Mouse (Mus musculus) gastrocnemius, adult 18-20 months (tissue): ENCODE data around the gene Zfp825. TPM values are rescaled to one million over a fixed set of nuclear protein-coding genes. Genes with fewer than 3 reads are reported as not detected.
"Not testable (repeated sequence)": the region's sequence is repeated elsewhere in the genome, so short reads cannot be mapped to it uniquely, and the experiment has no call there.

Source experiments
- DNase-seq: peaks from one replicate; pipeline ENCODE4 v3.0.0; 2021; ENCODE audit warnings: low spot score
- long read RNA-seq, 2 experiments: library from polyadenylated mRNA; stranded (forward); transcript quantifications; one replicate each; pipeline ENCODE4 v2.0.0; 2021
- total RNA-seq, 2 experiments: library from RNA; stranded (reverse); gene quantifications; 2 replicates each; pipeline ENCODE4 v1.2.3; 2021

Zfp825 gene
- total RNA-seq, result 1 to 10 TPM; 6.5 to 6.6 TPM
- long read RNA-seq, experiment 1, transcript Zfp825-203 (5 exons, 1,549 nt), result major isoform, 6 of 8 reads
- long read RNA-seq, experiment 1, partial matches to known transcripts, result 0 of 8 reads
- long read RNA-seq, experiment 1, other reads (novel, unspliced or antisense), result 1 of 8 reads
- long read RNA-seq, experiment 2, partial matches to known transcripts, result 0 of 9 reads
- long read RNA-seq, experiment 2, other reads (novel, unspliced or antisense), result 4 of 9 reads

DNA sequence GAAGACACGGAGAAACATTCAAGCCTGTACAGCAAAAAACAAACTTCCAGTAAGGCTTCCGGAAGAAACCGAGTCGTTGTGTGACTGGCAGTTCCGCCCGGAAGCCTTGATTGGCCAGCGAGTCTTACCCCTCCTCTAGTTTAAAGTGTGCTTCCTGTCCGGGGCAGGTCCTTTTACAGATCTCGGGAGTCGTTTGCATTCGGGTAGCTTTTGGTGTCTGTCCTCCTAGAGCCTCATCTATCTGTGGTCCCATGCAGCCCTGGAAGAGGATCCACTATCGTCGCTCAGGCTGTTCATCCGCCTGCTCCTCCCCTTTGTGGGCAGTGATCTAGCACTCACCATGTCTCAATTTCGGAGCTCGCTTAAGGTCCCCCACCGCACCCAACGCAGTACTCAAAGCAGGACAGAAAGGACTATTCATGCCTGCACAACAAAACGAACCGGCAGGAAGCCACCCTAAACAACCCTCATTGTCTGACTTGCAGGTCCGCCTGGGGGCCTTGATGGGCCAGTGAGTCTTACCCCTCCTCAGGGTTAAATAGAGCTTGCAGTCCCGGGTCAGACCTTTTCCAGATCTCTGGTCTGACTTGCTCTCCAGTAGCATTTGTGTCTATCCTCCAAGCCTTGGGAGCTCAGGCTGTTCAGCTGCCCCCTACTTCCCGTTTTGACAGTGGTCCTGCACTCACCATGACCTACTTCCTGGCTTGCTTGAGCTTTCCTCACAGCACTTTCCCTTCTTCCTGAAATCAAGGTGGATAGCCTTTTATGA lies at the start of gene Zfp825:
Gene Zfp825, minus strand, starts transcription at position 82 of the 769 bp plus-strand sequence.
- peak; percentile 64 for DNase-seq

DNA sequence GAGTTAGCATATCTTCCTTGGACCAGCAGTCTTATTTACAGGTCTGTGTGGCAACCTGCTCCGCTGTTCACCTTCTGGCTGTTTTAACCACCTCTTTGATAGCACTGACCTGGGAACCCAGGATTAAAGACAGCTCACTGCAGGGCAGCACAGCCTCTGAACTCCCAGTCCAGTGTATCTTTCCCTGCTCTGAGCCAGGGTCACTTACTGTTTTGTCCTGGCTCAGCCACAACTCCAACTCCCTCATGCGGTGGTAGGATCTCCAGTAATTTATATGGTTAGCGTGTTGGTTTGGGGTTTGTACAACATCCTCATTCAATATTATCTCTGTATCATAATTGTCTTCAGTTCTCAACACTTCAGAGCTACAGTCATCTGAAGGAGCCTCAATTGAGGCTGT lies 41.6 kb upstream of the Zfp825 start:
- DNase-seq, result not testable (repeated sequence)

DNA sequence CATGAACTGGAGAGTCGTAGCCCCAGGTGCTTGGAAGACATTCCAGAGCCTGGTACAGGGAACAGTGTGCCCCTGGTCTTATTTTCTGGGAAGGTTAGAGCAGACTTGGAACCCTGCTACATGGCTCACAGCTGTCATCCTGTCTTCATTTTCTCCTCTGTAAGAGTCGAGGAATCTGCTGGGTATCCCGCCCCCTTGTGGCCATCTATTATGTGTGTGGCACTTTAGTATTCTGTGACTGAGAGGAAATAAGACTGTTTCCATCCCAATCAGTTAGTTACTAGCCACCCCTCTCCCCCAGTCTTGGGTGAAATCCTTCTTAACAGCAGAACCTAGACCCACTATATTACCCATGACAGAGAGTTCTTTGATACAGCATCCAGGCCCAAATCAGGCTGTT lies 41.1 kb upstream of the Zfp825 start:
- peak; percentile 44 for DNase-seq

DNA sequence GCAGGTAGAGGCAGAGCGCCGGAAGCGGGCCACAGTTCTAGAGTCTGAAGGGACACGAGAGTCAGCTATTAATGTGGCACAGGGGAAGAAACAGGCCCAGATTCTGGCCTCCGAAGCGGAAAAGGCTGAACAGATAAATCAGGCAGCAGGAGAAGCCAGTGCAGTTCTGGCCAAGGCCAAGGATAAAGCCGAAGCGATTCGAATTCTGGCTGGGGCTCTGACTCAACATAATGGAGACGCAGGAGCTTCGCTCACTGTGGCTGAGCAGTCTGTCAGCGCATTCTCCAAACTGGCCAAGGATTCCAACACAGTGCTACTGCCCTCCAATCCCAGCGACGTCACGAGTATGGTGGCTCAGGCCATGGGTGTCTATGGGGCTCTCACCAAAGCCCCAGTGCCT lies 40.3 kb upstream of the Zfp825 start:
- DNase-seq, result no peak

DNA sequence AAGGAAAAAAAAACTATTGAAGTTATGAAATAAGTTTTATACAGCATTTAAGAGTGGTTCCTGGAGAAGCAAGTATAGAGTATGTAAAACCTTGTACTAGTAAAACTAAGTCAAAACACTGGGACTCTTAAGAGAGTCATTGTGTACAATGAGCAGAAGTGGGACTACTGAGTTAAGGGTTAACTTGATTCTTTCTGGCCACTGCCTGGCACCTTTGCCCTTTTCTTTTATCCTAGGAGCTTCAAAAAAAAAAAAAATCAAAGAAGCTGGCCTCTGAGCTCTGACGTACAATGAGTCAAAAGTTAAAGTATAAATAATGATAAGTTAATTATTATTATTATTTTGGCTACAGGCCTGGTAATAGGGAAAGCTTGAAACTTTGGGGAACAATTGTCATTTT lies 37.5 kb upstream of the Zfp825 start:
- DNase-seq, result not testable (repeated sequence)

DNA sequence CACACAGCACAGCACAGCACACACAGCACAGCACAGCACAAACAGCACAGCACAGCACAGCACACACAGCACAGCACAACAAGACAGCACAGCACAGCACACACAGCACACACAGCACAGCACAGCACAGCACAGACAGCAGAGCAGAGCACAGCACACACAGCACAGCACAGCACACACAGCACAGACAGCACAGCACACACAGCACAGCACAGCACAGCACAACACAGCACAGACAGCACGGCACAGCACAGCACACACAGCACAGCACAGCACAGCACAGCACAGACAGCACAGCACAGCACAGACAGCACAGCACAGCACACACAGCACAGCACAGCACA lies 35.6 kb upstream of the Zfp825 start:
- not testable (repeated sequence) for DNase-seq

DNA sequence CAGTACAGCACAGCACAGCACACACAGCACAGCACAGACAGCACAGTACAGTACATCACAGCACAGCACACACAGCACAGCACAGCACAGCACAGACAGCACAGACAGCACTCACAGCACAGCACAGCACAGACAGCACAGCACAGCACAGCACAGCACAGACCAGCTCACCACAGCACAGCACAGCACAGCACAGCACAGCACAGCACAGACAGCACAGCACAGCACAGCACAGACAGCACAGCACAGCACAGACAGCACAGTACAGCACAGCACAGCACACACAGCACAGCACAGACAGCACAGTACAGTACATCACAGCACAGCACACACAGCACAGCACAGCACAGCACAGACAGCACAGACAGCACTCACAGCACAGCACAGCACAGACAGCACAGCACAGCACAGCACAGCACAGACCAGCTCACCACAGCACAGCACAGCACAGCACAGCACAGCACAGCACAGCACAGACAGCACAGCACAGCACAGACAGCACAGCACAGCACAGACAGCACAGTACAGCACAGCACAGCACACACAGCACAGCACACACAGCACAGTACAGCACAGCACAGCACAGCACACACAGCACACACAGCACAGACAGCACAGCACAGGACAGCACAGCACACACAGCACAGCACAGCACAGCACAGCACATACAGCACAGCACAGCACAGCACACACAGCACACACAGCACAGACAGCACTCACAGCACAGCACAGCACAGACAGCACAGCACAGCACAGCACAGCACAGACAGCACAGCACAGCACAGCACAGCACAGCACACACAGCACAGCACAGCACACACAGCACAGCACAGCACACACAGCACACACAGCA lies 35.0 kb upstream of the Zfp825 start:
- DNase-seq, result not testable (repeated sequence)

DNA sequence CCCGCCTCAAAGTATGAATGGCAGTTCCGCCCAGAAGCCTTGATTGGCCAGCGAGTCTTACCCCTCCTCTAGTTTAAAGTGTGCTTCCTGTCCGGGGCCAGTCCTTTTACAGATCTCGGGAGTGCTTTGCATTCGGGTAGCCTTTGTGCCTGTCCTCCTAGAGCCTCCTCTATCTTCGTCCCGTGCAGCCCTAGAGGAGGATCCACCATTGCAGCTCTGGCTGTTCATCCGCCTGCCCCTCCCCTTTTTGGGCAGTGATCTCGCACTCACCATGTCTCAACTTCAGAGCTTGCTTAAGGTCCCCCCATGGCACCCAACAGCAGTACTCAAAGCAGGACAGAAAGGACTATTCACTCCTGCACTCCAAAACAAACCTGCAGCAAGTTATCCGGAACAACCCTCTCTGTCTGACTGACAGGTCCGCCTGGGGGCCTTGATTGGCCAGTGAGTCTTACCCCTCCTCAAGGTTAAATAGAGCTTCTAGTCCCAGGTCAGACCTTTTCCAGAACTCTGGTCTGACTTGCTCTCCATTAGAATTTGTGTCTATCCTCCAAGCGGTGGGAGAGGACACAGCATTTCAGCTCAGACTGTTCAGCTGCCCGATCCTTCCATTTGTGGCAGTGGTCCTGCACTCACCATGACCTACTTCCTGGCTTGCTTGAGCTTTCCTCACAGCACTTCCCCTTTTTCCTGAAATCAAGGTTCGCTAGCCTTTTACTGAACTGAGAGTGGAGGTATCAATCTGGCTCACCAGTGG lies 28.9 kb upstream of the Zfp825 start:
- DNase-seq, result peak; percentile 78

DNA sequence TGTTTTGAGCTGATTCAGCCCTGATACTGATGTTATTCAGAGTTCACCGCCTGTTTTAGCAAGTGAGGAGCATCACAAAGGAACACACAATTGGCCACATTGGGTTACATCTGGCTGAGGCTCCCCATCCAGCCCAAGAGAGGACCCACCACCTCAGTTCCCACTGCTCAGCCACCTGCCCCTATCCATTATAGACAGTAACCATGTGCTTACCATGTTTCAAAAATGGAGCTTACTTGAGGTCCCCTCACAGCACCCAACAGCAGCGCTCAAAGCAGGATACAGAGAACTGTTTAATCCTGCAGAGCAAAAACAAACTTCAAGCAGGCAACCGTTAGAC lies 28.3 kb upstream of the Zfp825 start:
- DNase-seq, result not testable (repeated sequence)

DNA sequence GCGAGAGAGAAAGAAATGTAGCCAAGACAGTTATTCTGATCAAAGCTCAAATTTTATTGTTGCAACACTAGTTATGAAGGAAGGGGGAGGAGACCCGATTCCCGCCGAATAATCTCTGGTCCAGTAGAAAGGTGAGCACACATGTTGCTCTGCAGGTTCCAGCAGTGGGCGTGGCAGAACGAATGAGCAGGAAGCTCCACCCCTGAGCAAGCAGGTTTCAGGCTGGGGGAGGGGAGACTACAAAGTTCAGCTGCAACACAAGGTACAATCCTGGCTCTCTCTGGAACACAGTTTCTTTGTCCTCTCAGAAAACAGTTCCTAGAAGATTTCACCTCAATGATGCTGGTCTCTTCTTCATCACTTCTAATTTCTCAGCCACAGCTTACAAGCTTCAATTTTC lies 14.2 kb upstream of the Zfp825 start:
- DNase-seq, result not testable (repeated sequence)

DNA sequence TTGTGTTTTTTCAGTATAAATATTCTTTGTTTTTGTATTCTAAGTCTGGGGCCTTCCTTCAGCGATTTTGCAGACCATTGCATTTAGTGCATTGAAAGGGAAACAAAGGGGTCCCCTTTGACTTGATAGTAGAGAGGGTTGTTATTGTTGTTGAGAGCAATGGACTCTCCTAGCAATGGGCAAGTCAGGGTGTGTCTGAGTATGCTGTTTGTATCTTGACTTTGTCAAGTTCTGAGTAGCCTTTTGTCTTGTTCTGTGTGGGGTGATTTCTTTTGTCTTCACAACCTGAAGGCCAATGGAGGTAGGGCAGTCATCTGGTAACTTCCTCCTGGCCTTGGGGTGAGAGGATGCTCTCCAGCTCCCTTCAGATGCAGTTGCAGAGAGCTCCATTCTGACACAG lies 9.1 kb upstream of the Zfp825 start:
- DNase-seq, result not testable (repeated sequence)

DNA sequence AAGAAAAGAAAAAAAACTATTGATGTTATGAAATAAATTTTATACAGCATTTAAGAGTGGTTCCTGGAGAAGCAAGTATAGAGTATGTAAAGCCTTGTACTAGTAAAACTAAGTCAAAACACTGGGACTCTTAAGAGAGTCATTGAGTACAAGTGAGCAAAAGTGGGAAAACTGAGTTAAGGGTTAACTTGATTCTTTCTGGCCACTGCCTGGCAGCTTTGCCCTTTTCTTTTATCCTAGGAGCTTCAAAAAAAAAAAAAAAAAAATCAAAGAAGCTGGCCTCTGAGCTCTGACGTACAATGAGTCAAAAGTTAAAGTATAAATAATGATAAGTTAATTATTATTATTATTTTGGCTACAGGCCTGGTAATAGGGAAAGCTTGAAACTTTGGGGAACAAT lies 5.9 kb upstream of the Zfp825 start:
- DNase-seq, result not testable (repeated sequence)

DNA sequence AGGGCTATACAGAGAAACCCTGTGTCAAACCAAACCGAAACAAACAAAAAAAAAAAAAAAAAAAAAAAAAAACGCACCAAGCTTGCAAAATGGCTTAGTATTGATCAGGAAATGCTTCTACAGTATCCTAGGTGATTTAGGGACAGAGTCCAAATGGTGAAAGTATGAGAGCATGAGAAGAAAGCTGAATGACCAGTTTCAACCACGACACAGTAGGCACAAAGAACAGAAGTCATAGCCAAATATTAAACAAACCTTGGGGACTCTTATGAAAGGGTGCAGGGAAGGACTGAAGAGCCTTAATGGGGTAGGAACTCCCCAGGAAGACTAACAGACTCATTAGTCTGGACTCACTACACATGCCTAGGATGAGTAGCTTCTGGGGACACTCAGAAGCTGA lies 9.5 kb downstream of the Zfp825 start:
- not testable (repeated sequence) for DNase-seq

DNA sequence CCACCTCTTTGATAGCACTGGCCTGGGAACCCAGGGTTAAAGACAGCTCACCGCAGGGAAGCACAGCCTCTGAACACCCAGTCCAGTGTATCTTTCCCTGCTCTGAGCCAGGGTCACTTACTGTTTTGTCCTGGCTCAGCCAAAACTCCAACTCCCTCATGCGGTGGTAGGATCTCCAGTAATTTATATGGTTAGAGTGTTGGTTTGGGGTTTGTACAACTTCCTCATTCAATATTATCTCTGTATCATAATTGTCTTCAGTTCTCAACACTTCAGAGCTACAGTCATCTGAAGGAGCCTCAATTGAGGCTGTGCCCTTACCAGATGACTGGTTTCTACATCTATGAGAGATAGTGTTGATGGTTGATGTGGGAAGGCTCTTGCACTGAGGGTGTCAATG lies 22.3 kb downstream of the Zfp825 start:
- not testable (repeated sequence) for DNase-seq

DNA sequence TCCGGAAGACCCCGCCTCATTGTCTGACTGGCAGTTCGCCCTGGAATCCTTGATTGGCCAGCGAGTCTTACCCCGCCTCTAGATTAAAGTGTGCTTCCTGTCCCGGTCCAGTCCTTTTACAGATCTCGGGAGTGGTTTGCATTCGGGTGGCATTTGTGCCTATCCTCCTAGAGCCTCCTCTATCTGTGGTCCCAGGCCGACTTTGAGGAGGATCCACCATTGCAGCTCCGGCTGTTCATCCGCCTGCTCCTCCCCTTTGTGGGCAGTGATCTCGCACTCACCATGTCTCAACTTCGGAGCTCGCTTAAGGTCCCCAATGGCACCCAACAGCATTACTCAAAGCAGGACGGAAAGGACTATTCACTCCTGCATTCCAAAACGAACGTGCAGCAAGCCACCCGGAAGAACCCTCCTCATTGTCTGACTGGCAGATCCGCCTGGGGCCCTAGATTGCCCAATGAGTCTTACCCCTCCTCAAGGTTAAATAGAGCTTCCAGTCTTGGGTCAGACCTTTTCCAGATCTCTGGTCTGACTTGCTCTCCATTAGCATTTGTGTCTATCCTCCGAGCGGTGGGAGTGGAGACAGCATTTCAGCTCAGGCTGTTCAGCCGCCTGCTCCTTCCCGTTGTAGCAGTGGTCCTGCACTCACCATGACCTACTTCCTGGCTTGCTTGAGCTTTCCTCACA lies 30.9 kb downstream of the Zfp825 start:
- peak; percentile 83 for DNase-seq

DNA sequence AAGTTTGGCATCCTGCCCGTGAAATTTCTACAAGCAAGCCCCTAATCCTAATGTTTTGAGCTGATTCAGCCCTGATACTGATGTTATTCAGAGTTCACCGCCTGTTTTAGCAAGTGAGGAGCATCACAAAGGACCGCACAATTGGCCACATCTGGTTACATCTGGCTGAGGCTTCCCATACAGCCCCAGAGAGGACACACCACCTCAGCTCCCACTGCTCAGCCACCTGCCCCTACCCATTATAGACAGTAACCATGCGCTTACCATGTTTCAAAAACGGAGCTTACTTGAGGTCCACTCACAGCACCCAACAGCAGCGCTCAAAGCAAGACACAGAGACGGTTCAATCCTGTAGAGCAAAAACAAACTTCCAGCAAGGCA lies 31.5 kb downstream of the Zfp825 start:
- not testable (repeated sequence) for DNase-seq

DNA sequence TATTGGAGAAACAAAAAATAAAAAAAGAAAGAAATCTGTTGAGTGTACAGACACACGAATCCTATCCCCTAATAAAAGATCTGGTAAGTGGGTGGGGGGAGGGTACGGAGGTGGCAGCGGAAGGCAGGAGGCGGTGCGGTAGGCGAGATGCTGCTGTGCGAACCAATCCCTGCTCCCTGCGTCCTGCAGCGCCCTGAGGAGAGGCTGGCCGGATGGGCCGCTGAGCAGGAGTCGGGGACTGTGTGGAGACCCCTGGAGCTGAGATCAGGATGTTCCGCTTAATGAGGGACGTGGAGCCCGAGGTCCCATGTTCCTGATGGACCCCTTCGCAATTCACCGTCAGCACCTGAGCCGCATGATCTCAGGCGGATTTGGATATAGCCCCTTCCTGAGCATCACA lies 53.9 kb downstream of the Zfp825 start:
- DNase-seq, result no peak
